Mouse (Mus musculus) embryonic fibroblast, embryonic 13.5 days (primary cell): Measurements from ENCODE around the gene Prex1.
A peak's percentile ranks its signal among the peaks of the same experiment; 100 is the strongest.

Experiments
- CTCF ChIP-seq: IDR thresholded peaks from 2 replicates; pipeline ENCODE4 v1.5.1; 2011; ENCODE audit warnings: mild to moderate bottlenecking, control low read depth, low read length, moderate library complexity, borderline replicate concordance; ENCODE audit not compliant: insufficient read depth
- POLR2A ChIP-seq: IDR thresholded peaks from 2 replicates; pipeline ENCODE4 v1.6.1; 2011; ENCODE audit warnings: low read depth, mild to moderate bottlenecking, control low read depth, low read length, moderate library complexity

- TF ChIP-seq CTCF, result peak; percentile 9; the same call in 1 of the 2 replicates
- no peak for TF ChIP-seq POLR2A
Measured at GRCm38 (mm10) chr2:166565503-166565902, 148.1 kb downstream of the Prex1 start.
